Mouse (Mus musculus): ENCODE results near the gene Abcc10. TPM values are rescaled to one million over a fixed set of nuclear protein-coding genes. Genes with fewer than 3 reads are reported as not detected.

Gene Abcc10
- polyA plus RNA-seq, 1 experiment from 2014 or later: 5.6 TPM

GRCm38 (mm10) chr17:46258279-46259053 lies 69.7 kb downstream of the Abcc10 start:
- Histone ChIP-seq H3K27me3 (ENCODE audit: control insufficient read depth, insufficient read depth, low read length) (peaks cover 16% of the 10 kb centered on the region), H3K4me3 (ENCODE audit: control insufficient read depth in 1 of 2, insufficient read depth in 1 of 2, low read depth in 1 of 2, low read length in 2 of 2) (no peak overlapping the region), H3K27ac (replicated peaks in 1 of 2; ENCODE audit: control insufficient read depth in 1 of 2, insufficient read depth in 1 of 2, low read depth in 2 of 2, low read length in 2 of 2) (peak overlapping the region; percentile 43 to 47; a peak in 1 of 4 replicates), H3K9me3 (ENCODE audit: control insufficient read depth, low read length) (no peaks in the 10 kb centered on the region), H3K4me1 (ENCODE audit: control insufficient read depth in 2 of 2, insufficient read depth in 2 of 2, low read length in 2 of 2) (peaks cover 2 to 10% of the 10 kb centered on the region in 2 experiments; a peak in 3 of 4 replicates), H3K36me3 (ENCODE audit: control insufficient read depth, insufficient read depth, low read length) (peaks cover 62% of the 10 kb centered on the region), H3K4me2 (ENCODE audit: low read length) (no peak overlapping the region), H3K9ac (ENCODE audit: low read length) (no peak overlapping the region)
- 70% methylated on average over 28 of the region's 30 CpGs for WGBS
- ATAC-seq (ENCODE audit: insufficient number of reproducible peaks, insufficient read depth, low FRiP score, low read depth): peak; percentile 11; the same call in 1 of the 2 replicates

GRCm38 (mm10) chr17:46255147-46255546 lies 73.0 kb downstream of the Abcc10 start:
- 32% methylated on average over 6 of the region's 6 CpGs for WGBS
- no peak overlapping the region for H3K4me3 ChIP-seq (ENCODE audit: control insufficient read depth in 1 of 2, insufficient read depth in 1 of 2, low read depth in 1 of 2, low read length in 2 of 2)
- peaks cover 53% of the 10 kb centered on the region for H3K36me3 ChIP-seq (ENCODE audit: control insufficient read depth, insufficient read depth, low read length)

GRCm38 (mm10) chr17:46254106-46254505 lies 74.0 kb downstream of the Abcc10 start:
- peaks cover 53% of the 10 kb centered on the region for H3K36me3 ChIP-seq (ENCODE audit: control insufficient read depth, insufficient read depth, low read length)
- H3K4me1 ChIP-seq (ENCODE audit: control insufficient read depth in 2 of 2, insufficient read depth in 2 of 2, low read length in 2 of 2): peaks cover 8 to 21% of the 10 kb centered on the region in 2 experiments
- no peaks in the 10 kb centered on the region for H3K9me3 ChIP-seq (ENCODE audit: control insufficient read depth, low read length)
- peaks cover 16% of the 10 kb centered on the region for H3K27me3 ChIP-seq (ENCODE audit: control insufficient read depth, insufficient read depth, low read length)
- H3K4me2 ChIP-seq (ENCODE audit: low read length): peak overlapping the region; percentile 100
- H3K4me3 ChIP-seq (ENCODE audit: control insufficient read depth in 1 of 2, insufficient read depth in 1 of 2, low read depth in 1 of 2, low read length in 2 of 2): peak overlapping the region; percentile 47 to 71
- H3K9ac ChIP-seq (ENCODE audit: low read length): peak overlapping the region; percentile 69
- under 1% methylated on average over 54 of the region's 54 CpGs for WGBS
- no peak overlapping the region for H3K27ac ChIP-seq (replicated peaks in 1 of 2; ENCODE audit: control insufficient read depth in 1 of 2, insufficient read depth in 1 of 2, low read depth in 2 of 2, low read length in 2 of 2)
- 0 out of 2 replicates have a peak, but pooled peaks have one; percentile 15 for ATAC-seq (ENCODE audit: insufficient number of reproducible peaks, insufficient read depth, low FRiP score, low read depth)

More at GRCm38 (mm10) chr17:46255147-46255546, 73.0 kb downstream of the Abcc10 start:
- Histone ChIP-seq H3K9ac (ENCODE audit: low read length) (no peak overlapping the region), H3K4me1 (ENCODE audit: control insufficient read depth in 2 of 2, insufficient read depth in 2 of 2, low read length in 2 of 2) (peaks cover 5 to 15% of the 10 kb centered on the region in 2 experiments; a peak in 3 of 4 replicates), H3K9me3 (ENCODE audit: control insufficient read depth, low read length) (no peaks in the 10 kb centered on the region), H3K27me3 (ENCODE audit: control insufficient read depth, insufficient read depth, low read length) (peaks cover 16% of the 10 kb centered on the region), H3K27ac (replicated peaks in 1 of 2; ENCODE audit: control insufficient read depth in 1 of 2, insufficient read depth in 1 of 2, low read depth in 2 of 2, low read length in 2 of 2) (no peak overlapping the region), H3K4me2 (ENCODE audit: low read length) (0 out of 2 replicates have a peak overlapping the region, but pooled peaks have one; percentile 1)
- no peak for ATAC-seq (ENCODE audit: insufficient number of reproducible peaks, insufficient read depth, low FRiP score, low read depth)

GRCm38 (mm10) chr17:46253452-46254084 lies 74.6 kb downstream of the Abcc10 start, which contains the start of gene Lrrc73:
Gene Lrrc73, plus strand, starts transcription at chr17:46253531.
- Histone ChIP-seq H3K4me3 (ENCODE audit: control insufficient read depth in 1 of 2, insufficient read depth in 1 of 2, low read depth in 1 of 2, low read length in 2 of 2) (peak within 1 kb of the TSS; percentile 47 to 71), H3K27me3 (ENCODE audit: control insufficient read depth, insufficient read depth, low read length) (peaks cover 16% of the 10 kb centered on the region), H3K9me3 (ENCODE audit: control insufficient read depth, low read length) (no peaks in the 10 kb centered on the region), H3K4me1 (ENCODE audit: control insufficient read depth in 2 of 2, insufficient read depth in 2 of 2, low read length in 2 of 2) (peaks cover 13 to 24% of the 10 kb centered on the region in 2 experiments), H3K27ac (replicated peaks in 1 of 2; ENCODE audit: control insufficient read depth in 1 of 2, insufficient read depth in 1 of 2, low read depth in 2 of 2, low read length in 2 of 2) (no peak within 1 kb of the TSS), H3K9ac (ENCODE audit: low read length) (peak within 1 kb of the TSS; percentile 69), H3K4me2 (ENCODE audit: low read length) (peak within 1 kb of the TSS; percentile 100), H3K36me3 (ENCODE audit: control insufficient read depth, insufficient read depth, low read length) (peaks cover 50% of the 10 kb centered on the region)
- WGBS: 2% methylated on average over 47 of the region's 48 CpGs
- ATAC-seq (ENCODE audit: insufficient number of reproducible peaks, insufficient read depth, low FRiP score, low read depth): peak; percentile 60

Other genes with a start within 250 kb of the Abcc10 start
- 128 and 130 TPM in 2 replicates for gene Mrps18a, start 217.4 kb downstream of the Abcc10 start, polyA plus RNA-seq (2014; fragmentation: Nextera tagmentation; extraction: Ambion mirVana)
- gene Rsph9, start 184.1 kb downstream of the Abcc10 start, polyA plus RNA-seq (2014; fragmentation: Nextera tagmentation; extraction: Ambion mirVana): 6.8 and 7.0 TPM in 2 replicates
- gene Mad2l1bp, start 174.8 kb downstream of the Abcc10 start, polyA plus RNA-seq (2014; fragmentation: Nextera tagmentation; extraction: Ambion mirVana): 27.1 and 31.5 TPM in 2 replicates
- gene Gtpbp2, start 167.3 kb downstream of the Abcc10 start, polyA plus RNA-seq (2014; fragmentation: Nextera tagmentation; extraction: Ambion mirVana): 24.8 and 29.1 TPM in 2 replicates
- gene Polh, start 125.7 kb downstream of the Abcc10 start, polyA plus RNA-seq (2014; fragmentation: Nextera tagmentation; extraction: Ambion mirVana): 11.2 and 11.7 TPM in 2 replicates
- 24.1 and 24.2 TPM in 2 replicates for gene Xpo5, start 125.6 kb downstream of the Abcc10 start, polyA plus RNA-seq (2014; fragmentation: Nextera tagmentation; extraction: Ambion mirVana)
- gene Polr1c, start 80.3 kb downstream of the Abcc10 start, polyA plus RNA-seq (2014; fragmentation: Nextera tagmentation; extraction: Ambion mirVana): 43.6 and 48.7 TPM in 2 replicates
- 90.8 and 93.0 TPM in 2 replicates for gene Yipf3, start 80.3 kb downstream of the Abcc10 start, polyA plus RNA-seq (2014; fragmentation: Nextera tagmentation; extraction: Ambion mirVana)
- 0.53 and 0.92 TPM in 2 replicates for gene Lrrc73, start 74.8 kb downstream of the Abcc10 start, polyA plus RNA-seq (2014; fragmentation: Nextera tagmentation; extraction: Ambion mirVana)
- gene Tjap1, start 45.3 kb downstream of the Abcc10 start, polyA plus RNA-seq (2014; fragmentation: Nextera tagmentation; extraction: Ambion mirVana): 33.0 and 34.6 TPM in 2 replicates
- gene Dlk2, start 30.9 kb downstream of the Abcc10 start, polyA plus RNA-seq (2014; fragmentation: Nextera tagmentation; extraction: Ambion mirVana): 0.19 and 0.57 TPM in 2 replicates
- 11.0 and 13.0 TPM in 2 replicates for gene Zfp318, start 55.4 kb upstream of the Abcc10 start, polyA plus RNA-seq (2014; fragmentation: Nextera tagmentation; extraction: Ambion mirVana)
- 0.61 and 1.3 TPM in 2 replicates for gene Crip3, start 100.6 kb upstream of the Abcc10 start, polyA plus RNA-seq (2014; fragmentation: Nextera tagmentation; extraction: Ambion mirVana)
- not detected in 2 replicates for gene Slc22a7, start 110.1 kb upstream of the Abcc10 start, polyA plus RNA-seq (2014; fragmentation: Nextera tagmentation; extraction: Ambion mirVana)
- 0.16 and 0.18 TPM in 2 replicates for gene Ttbk1, start 159.3 kb upstream of the Abcc10 start, polyA plus RNA-seq (2014; fragmentation: Nextera tagmentation; extraction: Ambion mirVana)
- gene Dnph1, start 168.4 kb upstream of the Abcc10 start, polyA plus RNA-seq (2014; fragmentation: Nextera tagmentation; extraction: Ambion mirVana): 25.8 and 26.4 TPM in 2 replicates
- gene Cul9, start 218.0 kb upstream of the Abcc10 start, polyA plus RNA-seq (2014; fragmentation: Nextera tagmentation; extraction: Ambion mirVana): 4.6 and 5.1 TPM in 2 replicates
- gene Srf, start 227.8 kb upstream of the Abcc10 start, polyA plus RNA-seq (2014; fragmentation: Nextera tagmentation; extraction: Ambion mirVana): 15.6 and 17.8 TPM in 2 replicates